Mouse (Mus musculus) neutrophil, adult 5-6 weeks (primary cell): ENCODE results near the gene Cpxm2. TPM values are rescaled to one million over a fixed set of nuclear protein-coding genes. Genes with fewer than 3 reads are reported as not detected.

Source experiments
- ATAC-seq: fragments of 151-379, 151-347 bp; 2 replicates; pipeline ENCODE4 v1.8.0; 2017; ENCODE audit warnings: mild to moderate bottlenecking, moderate TSS enrichment; ENCODE audit not compliant: insufficient number of reproducible peaks, poor library complexity, low FRiP score, severe bottlenecking; ENCODE audit errors: extremely low read depth
- total RNA-seq: library from RNA; stranded (forward); fragments of 200-1000 nt; gene quantifications from 2 replicates; pipeline ENCODE4 v1.2.3, GENCODE M21; 2017

Gene Cpxm2
- total RNA-seq, 1 experiment from 2014 or later = not detected

GRCm38 (mm10) chr7:132158321-132159025 lies 3.9 kb upstream of the Cpxm2 start:
- ATAC-seq = no peak

- ATAC-seq = no peak
Measured at GRCm38 (mm10) chr7:132153725-132154147, 803 bp downstream of the Cpxm2 start.

GRCm38 (mm10) chr7:132145227-132145800 lies 9.2 kb downstream of the Cpxm2 start:
- ATAC-seq = no peak

GRCm38 (mm10) chr7:132128687-132129086 lies 25.9 kb downstream of the Cpxm2 start:
- no peak for ATAC-seq

GRCm38 (mm10) chr7:132124948-132125347 lies 29.6 kb downstream of the Cpxm2 start:
- ATAC-seq = no peak

- no peak for ATAC-seq
Measured at GRCm38 (mm10) chr7:132123211-132123610, 31.3 kb downstream of the Cpxm2 start.

GRCm38 (mm10) chr7:132119817-132120216 lies 34.7 kb downstream of the Cpxm2 start:
- ATAC-seq = no peak

- ATAC-seq = no peak
Measured at GRCm38 (mm10) chr7:132111770-132112169, 42.8 kb downstream of the Cpxm2 start.

GRCm38 (mm10) chr7:132110308-132110707 lies 44.2 kb downstream of the Cpxm2 start:
- ATAC-seq = no peak

GRCm38 (mm10) chr7:132106891-132107290 lies 47.6 kb downstream of the Cpxm2 start:
- no peak for ATAC-seq

GRCm38 (mm10) chr7:132105326-132105725 lies 49.2 kb downstream of the Cpxm2 start:
- ATAC-seq = no peak

GRCm38 (mm10) chr7:132098441-132098840 lies 56.1 kb downstream of the Cpxm2 start:
- no peak for ATAC-seq

- ATAC-seq = no peak
Measured at GRCm38 (mm10) chr7:132094666-132095065, 59.9 kb downstream of the Cpxm2 start.

- ATAC-seq = no peak
Measured at GRCm38 (mm10) chr7:132091551-132091950, 63.0 kb downstream of the Cpxm2 start.

GRCm38 (mm10) chr7:132088606-132089005 lies 65.9 kb downstream of the Cpxm2 start:
- no peak for ATAC-seq

- ATAC-seq = no peak
Measured at GRCm38 (mm10) chr7:132088181-132088580, 66.4 kb downstream of the Cpxm2 start.

GRCm38 (mm10) chr7:132075825-132076224 lies 78.7 kb downstream of the Cpxm2 start:
- no peak for ATAC-seq

- no peak for ATAC-seq
Measured at GRCm38 (mm10) chr7:132074503-132074902, 80.0 kb downstream of the Cpxm2 start.

- no peak for ATAC-seq
Measured at GRCm38 (mm10) chr7:132070877-132071625, 83.5 kb downstream of the Cpxm2 start.

- ATAC-seq = no peak
Measured at GRCm38 (mm10) chr7:132067951-132068350, 86.6 kb downstream of the Cpxm2 start.
